ENCODE assay signal across 21 mouse cellular contexts in genomic region chr11:107657117-107657516, GRCm38 (mm10). TPM values are rescaled to one million over a fixed set of nuclear protein-coding genes. Genes with fewer than 3 reads are reported as not detected.
"Had no signal": no experiment of that assay in that cellular context is flagged by ENCODE, and none has a peak within 500 bp of the region (broad histone marks: within the 10 kb centered on the region; RNA-seq: fewer than 3 reads in every experiment).

No protein-coding gene starts in this region.

- H3K4me1 ChIP-seq: limb, embryonic 10.5 days; limb, embryonic 13.5 days; liver, embryonic 12.5 days; liver, embryonic 15.5 days; lung, embryonic 15.5 days; midbrain, embryonic 12.5 days had no signal

- DNase-seq: kidney, adult 9 months; kidney, postnatal 4 days; layer of hippocampus, adult 9-11 months; liver; lung, adult 18-20 months; lung, postnatal 14 days; lung, postnatal 4 days; thymus, adult 18-20 months; thymus, postnatal 36 days had no signal

- H3K27me3 ChIP-seq: limb, embryonic 13.5 days; liver, embryonic 12.5 days; liver, embryonic 15.5 days; lung, embryonic 15.5 days; midbrain, embryonic 12.5 days; neural tube, embryonic 13.5 days had no signal

- H3K4me2 ChIP-seq: limb, embryonic 13.5 days; liver, embryonic 12.5 days; liver, embryonic 15.5 days; lung, embryonic 15.5 days; midbrain, embryonic 12.5 days; neural tube, embryonic 13.5 days had no signal

- H3K9ac ChIP-seq: limb, embryonic 13.5 days; liver, embryonic 12.5 days; liver, embryonic 15.5 days; lung, embryonic 15.5 days; midbrain, embryonic 12.5 days; neural tube, embryonic 13.5 days had no signal

- ATAC-seq: liver, embryonic 12.5 days had no signal

- H3K27ac ChIP-seq: layer of hippocampus, adult 2 months; limb, embryonic 10.5 days; limb, embryonic 13.5 days; liver, embryonic 12.5 days; liver, embryonic 15.5 days; lung, embryonic 15.5 days; midbrain, embryonic 12.5 days; neural tube, embryonic 13.5 days had no signal

- H3K9me3 ChIP-seq: limb, embryonic 10.5 days; limb, embryonic 13.5 days; liver, embryonic 12.5 days; liver, embryonic 15.5 days; lung, embryonic 15.5 days; midbrain, embryonic 12.5 days; neural tube, embryonic 13.5 days had no signal

- H3K4me3 ChIP-seq: layer of hippocampus, adult 2 months; limb, embryonic 10.5 days; limb, embryonic 13.5 days; liver, embryonic 12.5 days; liver, embryonic 15.5 days; lung, embryonic 15.5 days; midbrain, embryonic 12.5 days; neural tube, embryonic 13.5 days had no signal

RNA-seq across cellular contexts. Expression of gene Cacng1, which starts 59.2 kb away (rescaled TPM):
- total RNA-seq: layer of hippocampus, adult 2 months; layer of hippocampus, postnatal 25 days; left cerebral cortex, postnatal 25 days; megakaryocyte progenitor cell, adult 5-6 weeks; megakaryocyte-erythroid progenitor cell, adult 5-6 weeks had no signal
- polyA plus RNA-seq: limb, embryonic 10.5 days; liver, embryonic 12.5 days; lung, embryonic 15.5 days had no signal
